Mouse (Mus musculus) bone marrow macrophage, adult 2 months (primary cell): ENCODE measurements around the gene Fbxw5.

Experiments used
- CTCF ChIP-seq: IDR thresholded peaks from 2 replicates; pipeline ENCODE4 v1.5.1; 2012; ENCODE audit warnings: low read depth, mild to moderate bottlenecking, low read length, moderate library complexity
- POLR2A ChIP-seq: IDR thresholded peaks from 2 replicates; pipeline ENCODE4 v1.6.1; 2012; ENCODE audit warnings: mild to moderate bottlenecking, low read depth, low read length, borderline replicate concordance

DNA sequence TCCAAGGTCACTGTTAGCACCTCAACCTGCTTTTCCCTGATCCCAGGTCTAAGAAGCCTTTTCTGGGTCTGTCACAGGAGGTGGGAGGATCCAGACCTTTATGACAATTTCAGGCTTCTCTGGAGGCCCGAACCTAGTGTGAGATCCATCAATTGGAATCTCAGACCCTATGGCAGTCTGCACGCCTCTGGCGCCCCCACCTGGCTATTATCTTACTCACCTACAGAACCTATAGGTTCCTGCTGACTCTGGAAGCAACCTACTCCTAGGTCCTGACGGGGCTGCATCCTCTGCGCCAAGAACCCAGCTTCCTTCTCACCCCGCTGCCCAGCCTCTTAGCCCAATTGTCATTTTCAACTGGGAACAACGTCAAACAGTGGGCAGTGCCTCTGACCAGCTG, 17.6 kb upstream of the Fbxw5 start:
- TF ChIP-seq POLR2A (no peak), CTCF (peak; percentile 67; the same call in 1 of the 2 replicates)
